Mouse (Mus musculus) inflammation-experienced regulatory T-cells, adult 6 months (primary cell): Measurements from ENCODE around the gene Nhsl1. TPM values are rescaled to one million over a fixed set of nuclear protein-coding genes. Genes with fewer than 3 reads are reported as not detected.
A peak's percentile ranks its signal among the peaks of the same experiment; 100 is the strongest.
"Not testable (repeated sequence)": the region's sequence is repeated elsewhere in the genome, so short reads cannot be mapped to it uniquely, and the experiment has no call there.

ENCODE experiments used
- ATAC-seq: one replicate; pipeline ENCODE4 v1.8.0; 2017
- polyA plus RNA-seq, 3 experiments: library from polyadenylated mRNA; unstranded; fragments of 100-300 nt; shearing (Covaris generic); gene quantifications; one replicate each; pipeline ENCODE4 v1.2.1; 2017

The Nhsl1 gene
- polyA plus RNA-seq, 3 experiments from 2014 or later: 1.4 to 2.2 TPM; not detected in 1

- no peak for ATAC-seq
Measured at GRCm38 (mm10) chr10:18545813-18546235, 227.0 kb downstream of the Nhsl1 start, which contains the start of gene Hebp2. TSS of gene Hebp2 (minus strand) at chr10:18546076.

DNA sequence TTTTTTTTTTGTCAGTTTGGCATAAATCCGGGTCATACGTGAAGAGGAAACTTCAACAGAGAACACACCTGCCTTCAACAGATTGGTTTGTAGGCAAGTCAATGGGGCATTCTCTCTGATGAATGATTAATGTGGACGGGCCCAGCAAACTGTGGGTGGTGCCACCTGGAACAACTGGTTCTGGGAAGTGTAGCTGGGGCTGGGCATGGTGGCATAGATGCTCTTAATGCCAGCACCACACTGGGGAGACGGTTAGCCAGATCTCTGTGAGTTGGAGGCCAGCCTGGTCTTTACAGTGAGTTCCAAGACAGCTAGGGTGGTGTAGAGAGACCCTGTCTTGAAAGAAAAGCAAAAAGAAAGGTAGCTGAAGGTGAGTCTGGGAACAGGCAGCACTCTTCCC is 228.6 kb downstream of the Nhsl1 start:
- ATAC-seq: no peak

- no peak for ATAC-seq
Measured at GRCm38 (mm10) chr10:18549321-18550216, 230.8 kb downstream of the Nhsl1 start.

GRCm38 (mm10) chr10:18559076-18559475 is 240.3 kb downstream of the Nhsl1 start:
- not testable (repeated sequence) for ATAC-seq

DNA sequence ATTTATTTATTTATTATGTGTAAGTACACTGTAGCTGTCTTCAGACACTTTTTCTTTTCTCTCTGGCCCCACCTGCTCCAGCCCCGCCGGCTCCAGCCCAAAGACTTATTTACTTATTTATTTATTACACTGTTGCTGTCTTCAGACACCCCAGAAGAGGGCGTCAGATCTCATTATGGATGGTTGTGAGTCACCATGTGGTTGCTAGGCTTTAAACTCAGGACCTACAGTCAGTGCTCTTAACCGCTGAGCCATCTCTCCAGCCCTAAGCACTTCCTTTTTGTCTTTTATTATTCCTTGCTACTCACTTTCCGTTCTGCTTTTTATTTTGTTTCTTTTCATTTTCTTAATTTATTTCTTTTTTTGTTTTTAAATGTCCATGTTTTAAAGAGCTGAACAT is 242.7 kb downstream of the Nhsl1 start:
- ATAC-seq: no peak

DNA sequence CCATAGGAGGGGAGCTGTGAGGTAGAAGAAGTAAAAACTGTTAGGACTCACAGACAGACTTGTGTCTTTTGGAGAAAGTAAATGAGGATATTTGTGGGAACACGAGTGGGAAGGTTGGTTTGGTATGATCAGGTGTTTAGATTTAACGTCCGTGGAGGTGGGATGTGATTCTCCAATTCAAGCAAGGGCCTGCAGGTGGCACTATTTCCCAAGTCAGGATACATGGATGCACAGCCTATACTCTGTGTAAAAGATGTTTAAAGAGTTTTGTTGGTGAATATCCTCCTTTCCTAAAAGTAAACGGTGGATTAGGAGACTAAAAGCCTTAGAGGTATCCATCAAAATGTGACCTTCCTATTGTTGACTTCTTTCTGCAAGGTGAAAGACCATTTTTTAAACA is 244.2 kb downstream of the Nhsl1 start:
- peak; percentile 60 for ATAC-seq

DNA sequence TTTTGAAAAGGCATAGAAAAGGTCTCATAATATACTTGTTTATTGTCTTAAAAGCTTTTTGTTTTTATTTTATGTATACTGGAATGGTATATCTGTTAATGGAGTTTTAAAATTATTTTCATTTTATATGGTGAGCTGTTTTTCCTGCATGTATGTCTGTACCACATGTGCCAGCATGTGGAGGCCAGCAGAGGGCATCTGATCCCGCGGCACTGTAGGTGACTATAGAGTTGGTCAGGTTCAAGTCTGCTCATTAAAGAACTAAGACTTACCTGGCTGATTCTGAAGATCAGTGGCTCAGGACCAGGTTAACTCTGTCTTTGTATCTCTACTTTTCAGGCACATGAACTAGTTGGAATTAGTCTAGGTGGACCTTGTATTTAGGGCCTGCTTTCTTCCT is 253.8 kb downstream of the Nhsl1 start:
- no peak for ATAC-seq

Other genes with a start within 250 kb of the Nhsl1 start
- 1 to 10 TPM in 1 of 3 experiments, under 1 TPM in 2; 0.29 to 1.5 (median 0.62) TPM for gene Ect2l, start 108.1 kb upstream of the Nhsl1 start, polyA plus RNA-seq
- 10 to 100 TPM; 19.0 to 44.6 (median 40.6) TPM for gene Ccdc28a, start 84.0 kb upstream of the Nhsl1 start, polyA plus RNA-seq
- gene Hebp2, start 227.1 kb downstream of the Nhsl1 start, polyA plus RNA-seq: not detected